Mouse (Mus musculus) left cerebral cortex, adult 11 months (tissue): ENCODE measurements at regions not wholly inside any gene's neighbourhood (a gene's known extent, or its start where the extent isn't known, plus 50 kb on each side); places are given as distances from the start of the nearest gene placed in this dataset.

Experiments used
- DNase-seq: peaks from one replicate; pipeline ENCODE4 v3.0.0; 2022; ENCODE audit warnings: low spot score

GRCm38 (mm10) chr4:40400089-40400488 is 71.9 kb upstream of the Tmem215 start:
- DNase-seq = no peak

- no peak for DNase-seq
Measured at GRCm38 (mm10) chr4:40390183-40390582, 81.8 kb upstream of the Tmem215 start.

GRCm38 (mm10) chr4:40385284-40385683 is 86.7 kb upstream of the Tmem215 start:
- DNase-seq = peak; percentile 15

- no peak for DNase-seq
Measured at GRCm38 (mm10) chr4:40384704-40385103, 87.3 kb upstream of the Tmem215 start.

GRCm38 (mm10) chr4:40380309-40380708 is 91.7 kb upstream of the Tmem215 start:
- no peak for DNase-seq

GRCm38 (mm10) chr4:40375439-40376154 is 96.4 kb upstream of the Ndufb6 start:
- no peak for DNase-seq

- no peak for DNase-seq
Measured at GRCm38 (mm10) chr4:40374213-40374612, 95.0 kb upstream of the Ndufb6 start.

- no peak for DNase-seq
Measured at GRCm38 (mm10) chr4:40364329-40364728, 85.1 kb upstream of the Ndufb6 start.

GRCm38 (mm10) chr4:40359307-40359706 is 80.1 kb upstream of the Ndufb6 start:
- no peak for DNase-seq

GRCm38 (mm10) chr4:40357088-40357853 is 78.0 kb upstream of the Ndufb6 start:
- DNase-seq = no peak

- no peak for DNase-seq
Measured at GRCm38 (mm10) chr4:40355791-40356450, 76.7 kb upstream of the Ndufb6 start.

- no peak for DNase-seq
Measured at GRCm38 (mm10) chr4:40354456-40354855, 75.2 kb upstream of the Ndufb6 start.

GRCm38 (mm10) chr4:40351648-40352047 is 72.4 kb upstream of the Ndufb6 start:
- DNase-seq = no peak

GRCm38 (mm10) chr4:40351090-40351489 is 71.9 kb upstream of the Ndufb6 start:
- no peak for DNase-seq

GRCm38 (mm10) chr4:40345847-40346246 is 66.6 kb upstream of the Ndufb6 start:
- DNase-seq = no peak

GRCm38 (mm10) chr4:40342181-40342580 is 63.0 kb upstream of the Ndufb6 start:
- no peak for DNase-seq

GRCm38 (mm10) chr4:40334841-40335240 is 55.6 kb upstream of the Ndufb6 start:
- no peak for DNase-seq

GRCm38 (mm10) chr4:40329737-40330136 is 50.5 kb upstream of the Ndufb6 start:
- no peak for DNase-seq
